Mouse (Mus musculus) hematopoietic stem cell, adult 5-6 weeks (primary cell): ENCODE data around the gene Lrp8. TPM values are rescaled to one million over a fixed set of nuclear protein-coding genes. Genes with fewer than 3 reads are reported as not detected.
A peak's percentile ranks its signal among the peaks of the same experiment; 100 is the strongest.

ENCODE experiments used
- ATAC-seq, 2 experiments: fragments of 125-278 bp in 1 of 2; replicated peaks in 1 of 2; 2 replicates each; pipeline ENCODE4 v1.8.0; 2016 to 2017; ENCODE audit warnings: inconsistent platforms in 2 of 2, mild to moderate bottlenecking in 2 of 2, moderate number of reproducible peaks in 2 of 2, low read depth in 1 of 2, moderate TSS enrichment in 1 of 2; ENCODE audit not compliant: low FRiP score in 2 of 2, poor library complexity in 2 of 2, severe bottlenecking in 2 of 2, insufficient read depth in 1 of 2, low TSS enrichment in 1 of 2
- total RNA-seq: library from RNA; stranded (forward); fragments of 172-1452, 232-1000 nt; gene quantifications from 2 replicates; pipeline ENCODE4 v1.2.3, GENCODE M21; 2017

Lrp8 gene
- total RNA-seq, 1 experiment from 2014 or later, result 8.1 TPM

- ATAC-seq, result no peak
Measured at GRCm38 (mm10) chr4:107802450-107803331, 630 bp downstream of the Lrp8 start.

- ATAC-seq, result peak; percentile 84 to 85
Measured at GRCm38 (mm10) chr4:107803351-107804106, 1.5 kb downstream of the Lrp8 start.

- no peak for ATAC-seq
Measured at GRCm38 (mm10) chr4:107805491-107805890, 3.4 kb downstream of the Lrp8 start.

- ATAC-seq, result peak; percentile 19 to 36; a peak in 3 of 4 replicates
Measured at GRCm38 (mm10) chr4:107807796-107808195, 5.7 kb downstream of the Lrp8 start.

DNA sequence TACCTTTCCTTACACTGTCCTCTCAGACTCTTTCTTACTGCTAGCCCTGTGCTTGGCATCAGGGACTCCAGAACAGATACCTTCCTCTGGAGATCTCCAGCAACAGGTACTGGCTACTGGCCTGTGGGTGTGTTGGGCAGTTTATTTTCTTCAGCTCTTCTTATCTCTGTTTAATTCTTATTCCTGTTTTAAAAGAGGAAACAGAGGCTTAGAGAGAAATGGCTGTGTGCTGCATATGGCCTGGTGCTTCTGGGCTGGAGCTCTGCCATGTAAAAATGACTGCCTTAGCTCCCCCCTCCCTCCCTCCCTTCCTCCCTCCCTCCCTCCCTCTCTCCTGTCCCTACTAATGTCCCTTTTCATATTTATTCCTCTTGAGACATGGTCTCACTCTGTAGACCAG lies 6.6 kb downstream of the Lrp8 start:
- ATAC-seq, result no peak

DNA sequence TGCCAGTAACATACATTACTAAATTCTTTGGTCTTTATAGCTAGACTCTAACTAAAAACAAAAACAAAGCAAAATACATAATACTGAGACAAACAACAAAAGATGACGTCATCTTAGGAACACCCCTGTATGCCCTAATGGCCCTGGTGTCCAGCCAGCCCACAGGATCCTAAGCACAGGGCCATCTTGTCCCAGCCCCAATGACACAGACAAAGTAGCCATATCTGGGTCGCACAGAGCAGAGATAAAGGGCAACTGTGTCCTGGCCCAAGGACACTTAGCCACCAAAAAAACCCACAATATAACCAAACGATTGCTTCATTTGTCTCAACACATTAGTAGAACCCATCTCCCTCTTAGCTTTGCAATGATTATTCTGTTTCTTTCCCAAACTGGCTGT lies 8.9 kb downstream of the Lrp8 start:
- ATAC-seq, result no peak

DNA sequence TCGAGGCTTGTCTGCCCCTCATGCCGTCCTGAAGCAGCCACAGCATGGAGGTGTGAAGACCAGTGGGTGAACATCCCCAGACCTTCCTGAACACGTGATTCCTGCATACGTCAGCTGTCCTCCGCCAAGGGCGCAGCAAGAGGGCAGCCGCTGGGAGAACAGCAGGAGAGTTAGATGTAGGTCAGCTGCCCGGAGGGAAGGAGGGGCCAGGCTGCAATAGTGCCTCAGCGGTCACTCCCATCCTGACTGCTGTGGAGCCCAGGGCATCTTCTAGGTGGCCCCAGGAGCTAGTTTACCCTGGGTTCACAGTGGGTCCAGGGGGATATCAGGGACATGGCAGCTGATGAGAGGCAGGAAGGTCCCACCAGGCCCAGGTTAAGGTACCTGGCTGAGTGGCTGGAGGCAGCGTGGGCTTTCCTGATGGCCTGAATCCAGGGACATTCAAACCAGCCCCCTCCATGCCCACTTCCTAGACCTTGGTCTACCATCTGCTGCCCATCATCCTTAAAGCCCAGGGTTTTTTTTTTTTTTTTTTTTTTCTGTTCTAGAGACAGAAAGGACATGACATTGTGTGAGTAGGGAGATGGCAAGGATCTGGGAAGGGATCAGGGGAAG lies 9.8 kb downstream of the Lrp8 start:
- no peak for ATAC-seq

- ATAC-seq, result no peak
Measured at GRCm38 (mm10) chr4:107812336-107812735, 10.3 kb downstream of the Lrp8 start.

DNA sequence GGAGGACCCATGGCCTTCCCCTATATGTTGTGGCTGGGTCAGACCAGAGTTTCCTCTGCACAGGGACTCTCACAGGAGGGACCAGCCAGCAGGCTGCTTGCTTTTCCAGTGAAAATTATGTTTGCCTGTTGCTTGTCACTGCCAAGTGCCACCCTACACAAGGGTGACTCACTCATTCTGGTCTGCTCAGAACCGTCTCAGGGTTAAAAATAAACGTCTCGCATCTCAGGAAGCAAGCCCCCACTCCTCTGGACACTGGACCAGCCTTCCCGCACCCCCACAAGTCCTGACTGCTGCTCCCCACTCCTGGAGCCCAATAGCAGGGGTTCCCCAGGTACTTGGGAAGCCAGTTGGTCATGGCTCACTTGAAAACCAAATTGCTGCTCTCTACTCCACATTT lies 14.4 kb downstream of the Lrp8 start:
- no peak for ATAC-seq

DNA sequence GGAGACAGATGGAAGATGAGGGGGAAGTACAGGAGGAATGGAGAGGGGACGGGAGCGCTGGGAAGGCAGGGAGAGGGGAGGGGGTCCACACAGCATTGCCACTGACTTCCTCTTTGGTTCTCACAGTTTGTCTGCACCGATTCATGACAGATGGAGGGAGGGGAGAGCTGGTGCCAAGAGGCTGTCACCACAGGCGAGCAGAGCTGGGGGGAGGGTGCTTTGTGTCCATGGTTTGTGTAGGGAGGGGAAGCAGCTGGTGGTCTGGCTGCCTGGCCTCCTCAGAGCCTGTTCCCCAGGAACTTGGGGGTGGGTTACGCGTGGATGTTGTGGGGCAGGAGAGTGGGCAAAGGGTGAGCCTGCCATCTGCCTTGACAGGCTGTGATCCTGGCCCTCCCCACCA lies 15.4 kb downstream of the Lrp8 start:
- ATAC-seq, result peak; percentile 63 to 66

- ATAC-seq, result no peak
Measured at GRCm38 (mm10) chr4:107819990-107820719, 18.1 kb downstream of the Lrp8 start.

DNA sequence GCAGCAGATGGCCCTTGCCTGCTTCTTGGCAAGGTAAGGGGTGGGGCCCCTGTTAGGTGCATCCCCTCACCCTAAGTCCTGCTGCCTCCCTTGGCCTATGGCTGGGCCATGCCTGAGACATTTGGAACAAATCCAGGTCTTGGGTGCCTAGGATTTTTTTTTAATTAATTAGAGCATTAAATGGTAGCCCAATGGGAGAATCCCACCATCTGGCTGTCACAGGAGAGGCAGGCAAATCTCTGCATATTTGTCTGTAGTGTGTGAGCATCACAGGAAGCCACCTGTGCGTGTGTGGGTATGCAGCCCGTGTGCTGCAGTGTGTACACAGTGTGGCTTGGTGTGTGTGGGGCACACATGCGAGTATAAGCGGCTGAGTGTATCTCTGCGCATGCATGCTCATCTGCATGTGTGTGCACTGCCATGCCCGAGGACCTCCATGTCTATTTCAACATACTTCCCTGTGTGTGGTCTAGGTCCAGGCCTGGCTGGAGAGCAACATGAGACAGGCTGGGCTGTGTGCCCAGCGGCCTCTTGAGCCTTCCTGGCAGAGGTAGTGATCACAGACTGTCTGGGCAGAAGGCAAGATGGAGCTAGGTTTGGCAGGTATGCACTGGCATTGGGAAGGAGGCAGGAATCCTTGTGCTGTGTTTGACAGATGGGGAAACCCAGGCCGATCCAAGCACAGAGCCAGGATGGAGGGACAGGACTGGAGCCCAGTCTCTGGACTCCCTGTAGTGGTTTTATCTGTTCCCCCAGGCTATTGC lies 19.0 kb downstream of the Lrp8 start:
- no peak for ATAC-seq

DNA sequence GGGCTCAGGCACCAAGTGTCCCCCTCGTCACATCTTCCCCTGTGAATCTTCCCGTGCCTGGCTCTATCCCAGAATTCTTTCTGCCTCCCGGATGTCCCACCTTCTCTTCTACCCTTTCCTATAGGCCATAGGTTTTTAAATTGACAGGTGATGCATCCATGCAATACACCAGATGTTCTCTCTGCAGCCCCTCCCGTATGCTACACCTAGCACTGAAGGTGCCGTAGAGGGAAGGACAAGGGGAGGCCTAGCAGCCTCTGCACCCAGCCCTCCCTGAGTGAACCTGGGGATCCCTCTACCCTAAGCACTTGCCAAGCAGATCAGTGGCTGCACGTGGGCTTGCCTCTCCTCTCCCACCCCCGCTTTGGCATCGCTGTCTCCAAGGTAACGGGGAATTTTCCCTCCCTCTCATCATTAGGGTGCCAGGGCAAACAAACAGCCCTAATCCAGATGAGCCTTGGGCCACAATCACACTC lies 20.9 kb downstream of the Lrp8 start:
- ATAC-seq, result no peak

DNA sequence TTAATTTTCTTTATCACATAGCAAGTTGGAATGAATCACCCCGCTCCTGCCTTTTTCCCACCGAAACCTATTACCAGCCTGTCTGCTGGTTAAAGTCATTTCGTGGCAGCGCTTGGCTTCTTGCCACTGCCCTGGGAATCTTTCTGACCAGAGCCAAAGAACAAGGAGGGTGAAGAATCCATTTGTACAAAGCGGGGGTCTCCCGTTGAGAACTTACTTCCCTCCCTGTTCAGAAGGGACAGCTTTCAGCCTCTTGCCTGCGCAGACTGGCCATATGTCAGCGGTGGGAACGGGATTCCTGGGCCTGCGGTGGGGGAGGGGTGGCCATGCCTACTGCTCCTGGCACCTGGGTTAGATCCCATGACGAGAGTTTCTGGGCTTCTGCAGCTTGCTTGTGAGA lies 21.4 kb downstream of the Lrp8 start:
- no peak for ATAC-seq

GRCm38 (mm10) chr4:107828727-107829218 lies 26.7 kb downstream of the Lrp8 start:
- ATAC-seq, result 0 out of 4 replicates have a peak, but pooled peaks of 1 of the 2 experiments have one; percentile 32

DNA sequence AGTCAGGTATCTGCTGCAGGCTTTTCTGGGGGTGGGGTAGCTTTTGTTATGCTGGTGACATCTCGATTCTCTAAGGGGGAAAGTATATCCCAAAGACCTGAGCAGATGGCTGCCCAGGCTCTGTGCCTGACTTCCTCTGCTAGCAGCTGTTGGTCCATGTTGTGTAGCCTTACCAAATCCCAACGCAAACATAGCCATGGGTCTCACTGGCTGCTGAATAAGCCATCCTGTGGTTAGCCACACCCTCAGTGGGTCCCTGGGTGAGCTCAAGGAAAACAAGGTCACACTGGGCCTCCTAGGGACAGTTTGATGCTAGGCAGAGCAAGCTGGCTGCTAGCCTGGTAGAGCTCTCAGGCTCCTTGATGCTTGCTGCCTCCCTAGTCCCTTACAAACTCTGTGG lies 27.6 kb downstream of the Lrp8 start:
- ATAC-seq, result peak in 1 of 2 experiments; percentile 12; a peak in 1 of 4 replicates
